Mouse (Mus musculus): ENCODE measurements around the gene Med27. TPM values are rescaled to one million over a fixed set of nuclear protein-coding genes. Genes with fewer than 3 reads are reported as not detected.

The Med27 gene
- total RNA-seq, 2 experiments from 2014 or later, result 43.4 to 48.7 TPM

DNA sequence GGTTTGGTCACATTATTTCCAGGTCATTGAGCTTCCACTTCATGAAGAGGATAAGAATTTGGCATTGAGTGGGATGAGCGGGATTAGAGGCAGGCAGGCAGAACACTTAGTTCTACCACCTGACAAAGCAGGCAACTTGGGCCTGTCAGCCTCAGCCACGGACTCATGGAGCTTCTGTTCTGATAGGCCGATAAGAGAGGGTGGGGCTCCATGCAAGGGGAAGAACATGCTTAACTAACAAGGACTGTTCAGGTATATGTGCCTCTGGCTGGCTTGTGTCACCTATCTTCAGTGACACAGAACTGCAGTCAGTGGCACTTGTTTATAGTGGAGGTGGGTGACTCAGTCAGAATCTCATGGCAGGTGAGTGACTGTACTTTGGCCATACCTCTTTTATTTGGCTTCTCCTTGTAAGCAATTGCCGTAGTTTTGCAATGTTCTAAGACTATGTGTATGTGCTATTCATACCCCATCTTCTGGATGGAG, 126.4 kb downstream of the Med27 start:
- no peak for DNase-seq

DNA sequence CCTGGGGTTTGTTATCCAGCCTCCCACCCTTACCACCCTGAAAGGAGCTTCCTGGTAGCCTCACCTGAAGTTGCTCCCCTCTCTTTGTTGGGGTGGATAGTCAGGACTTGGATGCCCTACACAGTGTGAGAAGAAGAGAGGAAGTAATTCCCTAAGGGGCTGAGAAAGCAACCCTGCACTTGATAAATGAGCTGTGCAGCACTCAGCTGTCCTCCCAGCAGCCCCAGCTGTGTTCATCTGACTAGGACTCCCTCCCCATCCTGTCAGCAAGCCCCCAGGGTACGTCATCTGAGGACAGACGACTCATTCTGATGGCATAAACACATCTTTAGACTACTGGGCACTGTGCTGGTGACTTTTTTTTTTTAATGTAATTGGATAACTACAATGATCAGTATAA, 127.3 kb downstream of the Med27 start:
- DNase-seq, result no peak

DNA sequence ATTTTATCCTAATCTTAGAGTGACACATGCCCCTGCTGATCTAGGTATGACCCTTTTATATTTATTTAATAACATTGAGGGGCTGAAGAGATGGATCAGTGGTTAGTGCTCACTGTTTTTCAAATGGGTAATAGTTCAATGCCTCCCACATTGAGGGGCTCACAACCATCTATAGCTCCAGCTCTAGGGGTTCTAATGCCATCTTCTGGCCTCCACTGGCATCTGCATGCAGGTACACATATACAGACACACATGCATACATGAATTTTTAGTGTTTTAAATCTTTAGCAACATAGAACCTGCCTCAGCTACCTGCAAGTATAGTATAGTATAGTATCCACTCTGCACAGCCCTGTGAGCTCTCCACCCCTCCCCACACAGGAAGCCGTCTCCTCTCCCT, 130.1 kb downstream of the Med27 start:
- DNase-seq, result no peak

DNA sequence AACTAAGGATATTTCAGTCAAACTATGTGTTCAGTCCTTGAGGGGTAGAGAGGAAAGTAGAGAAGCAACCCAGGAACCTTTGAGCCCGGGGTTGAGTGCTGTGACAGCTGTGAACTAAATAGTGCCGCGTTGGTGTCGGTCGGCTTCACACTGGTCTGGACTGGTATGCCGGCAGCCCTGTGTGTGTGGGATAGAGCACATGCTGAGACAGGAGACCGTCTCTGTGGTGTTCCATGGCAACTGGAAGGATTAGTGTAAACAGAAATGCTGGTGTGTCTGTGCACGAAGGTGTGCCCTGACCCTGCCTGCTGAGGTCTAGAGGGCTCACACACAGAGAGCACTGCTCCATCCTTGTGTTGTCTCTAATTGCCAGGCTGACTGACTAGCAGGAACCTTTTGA, 135.2 kb downstream of the Med27 start:
- DNase-seq, result no peak

DNA sequence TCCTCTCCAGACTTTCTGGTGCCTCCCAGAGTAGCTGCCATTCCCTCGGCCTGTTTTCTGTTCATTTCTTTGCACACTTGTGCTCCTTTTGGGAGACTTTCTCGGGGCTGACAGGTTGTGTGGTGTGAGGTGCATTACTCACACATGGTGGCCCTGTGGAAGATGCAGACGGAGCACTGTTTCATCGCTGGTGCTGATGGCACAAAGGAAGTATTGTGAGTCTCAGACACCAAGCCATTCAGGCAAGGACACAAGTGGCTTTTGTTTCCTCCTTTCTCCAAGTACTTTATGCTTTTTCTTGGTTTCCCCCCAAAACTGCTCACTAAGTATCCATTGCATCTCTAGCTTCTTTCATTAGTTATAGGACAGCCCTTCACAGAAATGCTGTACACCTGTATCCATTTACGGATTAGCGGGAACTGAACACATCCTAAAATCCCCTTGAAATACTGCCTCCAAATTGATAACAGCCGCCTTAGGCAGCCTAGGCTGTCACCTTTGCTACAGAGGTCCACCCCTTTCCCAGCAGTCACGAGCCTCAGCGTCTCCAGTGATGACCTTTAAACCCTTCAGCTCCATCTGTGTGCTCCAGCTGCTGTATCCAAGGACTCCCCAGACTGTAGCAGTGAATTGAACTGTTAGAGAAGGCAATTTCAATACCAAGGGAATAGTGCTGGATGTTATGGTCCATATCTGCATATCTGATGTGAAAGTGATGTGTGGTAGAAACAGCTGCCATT, 136.5 kb downstream of the Med27 start:
- no peak for DNase-seq

DNA sequence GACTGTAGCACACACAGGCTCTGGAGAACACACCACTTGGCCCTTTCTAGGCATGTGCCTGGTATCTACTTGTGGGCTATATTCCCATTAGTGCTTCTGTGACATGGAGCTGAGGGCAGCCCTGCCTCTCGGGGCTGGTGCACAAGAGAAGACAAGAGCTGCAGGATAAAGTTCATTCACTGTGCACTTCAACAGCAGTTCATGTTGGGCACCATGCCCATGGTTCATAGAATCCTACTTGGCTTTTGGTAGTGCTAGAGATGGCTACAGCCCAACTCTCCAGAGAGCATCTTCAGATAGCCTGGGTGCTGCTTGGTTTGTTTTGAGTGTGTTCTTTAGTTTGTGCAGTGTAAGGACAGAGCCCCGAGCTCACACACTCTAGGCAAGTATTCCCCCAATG, 138.9 kb downstream of the Med27 start:
- no peak for DNase-seq

DNA sequence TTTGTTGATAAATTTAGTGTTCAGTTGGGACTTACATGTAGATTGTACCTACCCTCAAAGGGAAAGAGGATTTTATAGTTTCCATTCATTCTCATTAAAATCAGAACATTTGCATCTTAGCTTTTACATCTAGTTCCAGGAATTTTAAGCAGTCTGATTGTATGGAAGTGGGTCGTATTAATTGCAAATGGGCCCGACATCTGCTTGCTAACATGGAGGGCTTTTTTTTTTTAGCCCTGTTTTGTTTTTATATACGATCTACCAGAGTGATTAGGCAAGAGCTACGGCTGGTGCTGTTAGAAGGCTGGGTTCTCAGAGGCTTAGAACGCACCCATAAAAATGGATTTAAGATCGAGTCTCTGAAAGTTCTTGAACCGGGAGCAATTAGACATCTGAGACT, 139.9 kb downstream of the Med27 start:
- no peak for DNase-seq

DNA sequence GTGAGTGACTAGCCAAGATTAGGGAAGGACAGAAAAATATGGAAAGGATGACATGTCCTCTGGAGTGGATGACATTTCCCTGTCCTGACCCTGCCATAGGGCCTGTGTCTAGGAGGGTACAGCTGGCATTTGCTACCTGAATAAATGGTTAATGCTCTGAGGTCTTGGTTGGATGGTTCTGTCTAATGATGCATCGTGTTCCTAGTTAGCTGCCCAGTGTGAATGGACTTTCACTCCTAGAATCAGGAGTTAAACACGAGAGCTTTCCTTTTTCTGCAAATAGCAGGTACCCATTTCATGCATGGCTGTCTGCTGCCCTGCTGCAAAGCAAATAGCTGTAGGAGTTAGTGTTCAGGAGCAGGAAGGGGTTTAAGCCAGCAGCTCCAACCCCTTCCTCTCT, 141.0 kb downstream of the Med27 start:
- DNase-seq, result no peak

DNA sequence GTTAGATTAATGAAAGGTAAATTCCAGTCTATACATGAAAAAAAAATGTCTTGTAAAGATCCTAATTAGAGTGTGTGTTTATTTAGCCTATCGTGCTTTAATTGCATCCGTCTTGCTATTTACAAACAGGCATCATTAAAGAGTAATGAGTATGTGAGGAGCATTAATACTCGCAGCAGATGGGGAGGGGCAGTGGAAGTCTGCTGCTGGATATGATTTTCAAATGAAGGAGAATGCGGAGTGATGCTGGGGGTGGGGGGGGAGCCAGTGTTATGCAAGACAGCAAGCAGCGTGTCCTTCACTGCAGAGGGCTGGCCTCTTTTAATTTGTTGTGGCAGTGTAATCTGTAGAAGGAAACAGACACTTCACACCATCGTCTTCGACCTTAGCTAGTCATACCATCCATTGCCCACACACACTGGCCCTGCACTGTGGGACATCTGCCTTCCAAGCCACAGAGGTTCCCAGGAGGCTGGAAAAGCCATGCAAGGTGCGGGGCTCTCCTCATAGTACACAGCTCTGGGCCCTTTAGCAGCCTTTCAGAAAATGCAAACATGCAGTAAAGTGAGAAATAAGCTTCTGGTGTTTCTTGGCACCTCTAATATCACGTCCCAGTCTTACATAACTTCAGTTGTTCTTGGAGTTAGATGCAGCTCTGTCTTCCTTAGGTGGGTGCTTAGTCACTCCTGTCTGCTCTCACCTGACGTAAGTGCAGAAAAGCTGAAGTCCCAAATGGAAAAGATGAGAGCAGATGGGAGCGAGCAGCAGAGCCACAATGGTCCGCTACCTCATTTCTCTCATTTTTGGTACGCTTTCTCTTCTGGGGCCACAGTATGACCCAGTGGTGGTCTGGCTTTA, 142.0 kb downstream of the Med27 start:
- DNase-seq, result no peak

DNA sequence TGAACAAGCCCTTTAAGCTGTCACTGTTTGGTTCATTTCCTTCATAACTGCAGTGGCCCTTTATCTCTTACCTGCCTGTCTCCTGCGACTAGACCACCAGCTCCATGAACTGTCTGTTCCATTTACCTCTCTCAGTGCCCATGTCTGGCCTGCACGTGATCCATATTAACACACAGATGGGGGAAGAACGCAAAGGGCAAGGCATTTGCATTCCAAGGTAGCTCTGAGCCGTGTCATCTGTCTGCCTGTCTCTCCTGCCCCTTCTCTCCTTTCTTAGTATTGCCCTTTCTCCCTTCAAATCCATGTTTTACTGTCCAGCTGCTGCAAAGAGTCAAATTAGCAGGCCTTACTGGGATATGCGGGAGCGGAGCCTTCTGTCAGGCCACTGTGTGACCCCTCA, 145.0 kb downstream of the Med27 start:
- no peak for DNase-seq

DNA sequence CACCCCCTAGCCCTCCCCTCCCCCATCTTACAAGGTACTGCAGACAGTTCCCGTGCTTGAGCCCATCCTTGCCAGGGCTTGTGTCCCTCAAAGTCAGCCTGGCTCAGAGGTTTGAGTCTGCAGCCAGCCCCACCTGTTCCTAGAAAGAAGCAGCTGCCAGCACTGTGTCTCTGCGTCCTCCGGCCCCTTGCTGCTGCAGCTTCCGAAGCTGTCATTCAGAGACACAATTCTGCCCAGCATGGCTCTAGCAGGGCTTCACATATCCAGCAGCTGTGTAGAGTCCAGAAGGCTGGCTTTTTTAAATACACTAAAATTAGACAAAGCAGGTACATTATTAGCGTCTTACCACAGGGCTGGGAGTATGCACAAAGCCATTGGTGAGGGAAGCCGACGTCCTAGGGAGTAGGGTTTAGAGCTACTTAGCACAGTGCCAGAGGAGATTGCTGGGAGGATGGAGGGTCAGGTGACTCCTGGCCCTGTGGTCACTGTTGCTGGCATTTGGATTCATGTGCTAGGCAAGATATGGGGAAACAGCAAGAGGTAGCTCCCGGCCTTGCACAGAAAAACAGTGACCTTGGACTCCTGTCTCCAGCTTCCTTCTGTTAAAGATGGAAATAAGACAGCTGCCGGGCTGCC, 146.9 kb downstream of the Med27 start:
- DNase-seq, result no peak

DNA sequence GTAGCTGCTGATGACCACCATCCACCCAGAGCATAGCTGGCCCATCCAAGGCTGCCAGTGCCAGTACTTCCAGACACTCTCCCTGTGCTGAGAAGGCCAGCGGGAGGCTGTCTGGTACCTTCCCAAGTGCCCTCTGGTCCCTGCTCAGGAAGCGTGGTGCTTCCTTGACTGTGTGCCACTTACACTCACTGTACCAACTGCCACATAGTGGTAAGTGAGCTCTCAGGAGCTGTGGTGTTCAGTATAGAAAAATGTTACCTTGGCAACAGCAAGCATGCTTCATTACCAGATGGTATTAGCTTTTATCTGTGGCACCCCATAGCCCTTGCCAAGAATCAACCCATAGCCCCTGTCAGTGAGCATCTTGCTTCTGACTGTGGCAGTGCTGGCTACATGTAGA, 148.7 kb downstream of the Med27 start:
- DNase-seq, result peak; percentile 35 to 40

DNA sequence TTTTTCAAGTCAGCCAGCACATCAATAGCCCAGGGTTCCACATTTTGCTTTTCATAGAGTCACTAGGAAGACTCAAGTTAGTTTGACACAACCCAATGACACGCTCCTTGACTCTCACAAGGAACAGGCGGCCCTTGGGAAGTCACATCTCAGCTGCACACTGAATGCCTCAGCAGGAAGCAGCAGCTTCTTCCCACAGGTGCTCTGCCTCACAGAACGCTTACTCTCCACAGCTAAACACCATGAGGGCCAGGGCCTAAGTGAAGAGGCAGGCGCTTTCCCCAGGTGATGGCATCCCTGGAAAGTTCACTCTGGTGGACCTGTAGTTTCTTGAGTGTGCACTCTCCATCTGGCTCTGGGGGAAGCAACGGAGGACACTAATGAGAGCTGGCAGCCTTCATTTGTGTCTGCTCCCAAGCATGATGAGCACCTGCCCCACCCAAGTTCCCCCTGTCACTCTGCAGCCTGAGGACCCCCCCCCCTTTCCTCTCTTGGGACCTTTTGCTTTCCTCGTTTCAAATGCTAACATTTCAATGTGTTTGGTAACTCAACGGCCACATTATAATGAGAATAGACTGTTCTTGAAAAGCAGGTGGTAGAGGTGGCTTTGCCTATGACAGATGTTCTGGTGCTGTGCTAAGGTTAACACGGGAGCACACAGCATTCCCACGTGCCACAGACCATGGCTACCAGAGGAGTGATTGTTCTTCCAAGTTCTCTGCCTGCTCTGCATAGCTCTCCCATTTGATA, 154.2 kb downstream of the Med27 start:
- DNase-seq, result no peak

DNA sequence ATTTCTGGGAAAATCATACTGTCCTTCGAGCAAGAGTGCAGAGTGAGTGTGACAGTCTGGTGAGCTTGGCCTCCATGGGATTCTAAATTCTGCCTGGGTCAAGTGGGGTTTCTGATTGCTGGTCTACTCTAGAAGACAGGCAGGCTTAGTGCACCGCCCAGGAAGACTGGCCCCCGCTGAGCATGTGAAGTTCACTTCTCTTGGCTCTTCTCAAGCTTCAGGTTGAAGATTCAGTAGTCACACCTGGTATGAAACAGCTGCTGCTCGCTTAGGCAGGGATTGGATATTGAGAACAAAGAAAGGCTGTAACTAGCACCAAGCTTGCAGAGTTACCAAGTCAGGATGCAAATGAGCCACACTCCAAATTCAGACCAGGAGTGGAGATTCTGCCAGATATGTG, 154.8 kb downstream of the Med27 start:
- no peak for DNase-seq

DNA sequence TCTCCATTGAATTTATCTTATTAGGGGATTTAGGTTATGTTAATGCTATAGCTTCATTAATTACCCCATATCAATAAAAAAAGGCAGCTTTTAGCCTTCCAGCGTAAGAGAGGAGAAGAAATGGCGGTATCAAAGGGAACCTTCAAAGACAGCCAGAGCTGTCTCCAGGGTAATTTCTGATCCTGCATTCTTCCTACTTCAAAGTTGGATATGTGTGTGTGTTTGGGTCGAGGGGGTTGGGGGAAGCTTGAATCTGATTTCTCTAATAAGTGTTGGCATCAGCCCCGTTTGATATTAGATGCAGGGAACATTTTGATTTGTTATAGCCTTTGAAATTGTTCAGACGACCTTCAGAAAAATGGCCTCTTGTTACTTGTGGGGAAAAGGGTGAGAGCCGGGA, 158.2 kb downstream of the Med27 start:
- DNase-seq, result no peak

DNA sequence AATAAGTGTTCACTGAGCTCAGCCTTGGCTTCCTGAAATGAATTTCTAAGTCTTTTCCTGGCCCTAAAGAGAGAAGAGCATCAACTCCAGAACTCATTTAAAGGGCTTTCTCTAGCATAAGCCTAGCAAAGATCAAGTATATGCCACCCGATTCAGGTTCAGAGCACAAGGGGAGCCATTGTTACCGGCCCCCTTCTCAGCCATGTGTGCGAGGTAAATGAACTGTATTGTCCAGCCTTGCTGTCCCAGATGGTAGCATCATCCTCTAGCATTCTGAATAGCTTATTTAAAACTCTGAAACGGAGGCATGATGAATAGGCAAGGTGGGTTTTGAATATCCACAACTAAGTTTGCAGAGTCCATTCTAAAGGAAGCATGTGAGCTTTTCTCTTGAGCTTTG, 159.8 kb downstream of the Med27 start:
- no peak for DNase-seq

DNA sequence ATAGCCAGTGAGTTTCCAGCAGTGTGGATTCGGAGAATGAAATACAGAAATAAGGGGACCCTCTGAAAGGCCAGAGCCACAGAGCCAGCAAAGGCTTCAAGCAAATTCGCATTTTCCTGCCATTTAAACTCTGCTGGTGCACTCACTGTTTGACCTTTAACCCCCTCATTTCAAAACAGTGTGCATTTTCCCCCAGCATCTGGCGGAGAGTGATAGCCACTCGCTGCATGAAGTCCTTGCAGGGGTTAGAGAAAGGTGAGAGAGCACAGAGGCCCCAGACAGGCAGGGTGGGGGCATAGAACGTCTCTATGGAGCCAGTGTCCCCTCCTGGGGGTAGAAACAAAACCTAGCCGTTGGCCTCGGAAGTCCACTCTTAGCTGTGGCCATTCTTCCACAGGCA, 166.5 kb downstream of the Med27 start:
- no peak for DNase-seq

DNA sequence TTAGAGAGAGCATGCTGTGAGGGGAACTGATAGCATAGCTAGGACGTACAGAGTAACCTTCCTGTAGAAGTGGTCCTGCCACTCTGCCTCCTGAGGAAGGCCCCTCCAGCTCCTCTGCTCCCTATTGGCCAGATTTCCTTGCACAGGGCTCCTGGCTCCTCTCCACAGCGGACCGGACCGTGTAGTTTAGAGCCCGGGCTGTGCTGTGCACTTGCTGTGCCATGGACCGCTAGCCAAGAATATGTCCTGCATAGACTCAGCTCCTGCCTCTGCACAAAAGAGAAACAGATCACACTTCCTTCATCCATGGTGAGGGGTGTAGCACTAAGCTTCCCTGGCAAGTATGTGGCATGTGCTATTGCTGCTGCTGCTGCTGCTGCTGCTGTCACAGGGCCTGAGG, 168.2 kb downstream of the Med27 start:
- DNase-seq, result no peak

DNA sequence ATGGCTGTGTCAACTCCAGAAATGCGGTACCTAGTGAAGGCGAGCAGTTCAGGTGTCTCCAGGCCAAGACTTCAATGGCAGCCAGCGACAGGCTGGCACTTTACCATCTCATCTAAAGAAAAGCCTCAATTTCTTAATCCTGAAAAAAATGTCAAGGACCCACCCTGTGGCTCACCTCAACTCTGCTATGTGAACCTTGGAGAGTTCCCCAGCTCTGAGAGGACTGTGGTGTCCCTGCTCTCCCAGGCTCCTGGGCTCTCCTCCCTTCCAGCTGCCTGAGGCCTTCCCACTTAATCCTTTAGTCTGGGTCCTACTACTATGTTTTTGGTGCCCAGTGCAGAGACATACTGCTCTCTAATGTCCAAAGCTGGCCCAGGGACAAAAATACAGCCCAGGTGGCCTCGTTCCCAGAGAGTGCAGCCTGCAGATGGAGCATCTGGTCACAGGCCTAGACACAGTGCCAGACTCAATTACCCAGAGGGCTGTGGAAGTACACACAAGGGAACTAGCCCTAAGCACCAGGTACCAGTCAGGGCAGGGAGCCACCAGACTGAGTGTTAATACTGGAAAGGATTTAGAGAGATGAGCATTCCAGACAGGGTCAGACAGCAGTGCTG, 169.3 kb downstream of the Med27 start:
- DNase-seq, result no peak

DNA sequence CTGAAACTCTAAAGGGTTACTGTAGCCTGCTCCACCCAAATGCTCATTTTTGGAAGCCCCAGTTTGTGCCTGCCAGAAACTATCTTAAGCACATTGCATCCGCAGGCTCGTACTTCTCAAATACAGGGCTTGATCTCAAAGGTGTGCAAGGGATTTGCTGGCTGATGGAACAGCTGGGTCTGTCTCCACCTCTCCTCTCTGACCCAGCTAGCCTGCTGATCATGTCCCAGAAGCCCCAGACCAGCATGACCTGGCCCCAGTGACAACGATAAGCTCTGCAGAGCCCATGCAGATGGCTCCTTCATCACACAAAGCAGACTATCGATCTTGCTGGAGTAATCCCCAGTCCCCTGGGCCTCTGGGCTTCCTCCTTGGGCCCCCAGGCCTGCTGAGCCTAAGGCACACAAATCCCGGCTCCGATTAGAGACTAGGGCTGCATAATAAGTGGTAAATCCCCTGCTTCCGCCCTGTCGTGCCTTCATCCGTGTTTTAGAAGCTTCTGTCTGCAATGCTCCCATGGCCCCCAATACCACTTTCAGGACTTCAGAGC, 170.1 kb downstream of the Med27 start:
- DNase-seq, result no peak

DNA sequence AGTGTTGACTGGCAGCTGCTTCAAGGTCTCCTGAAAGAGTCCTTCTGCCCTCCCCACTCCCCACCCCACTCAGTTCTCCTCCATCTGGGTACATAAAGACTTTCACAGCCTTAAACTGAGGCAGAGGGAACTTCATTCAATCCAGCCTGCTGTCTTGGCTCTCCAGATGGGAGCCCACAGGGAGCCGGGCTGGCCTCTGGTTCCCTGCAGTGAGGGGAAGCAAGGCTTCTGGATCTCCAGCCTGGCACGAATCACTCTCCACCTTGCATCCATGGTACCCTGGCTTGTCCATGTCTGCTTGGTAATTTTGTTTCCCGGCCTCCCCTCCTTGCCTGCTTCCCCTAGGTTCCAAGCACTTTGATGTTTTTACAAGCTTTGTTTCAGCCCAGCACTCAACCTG, 172.8 kb downstream of the Med27 start:
- DNase-seq, result no peak

DNA sequence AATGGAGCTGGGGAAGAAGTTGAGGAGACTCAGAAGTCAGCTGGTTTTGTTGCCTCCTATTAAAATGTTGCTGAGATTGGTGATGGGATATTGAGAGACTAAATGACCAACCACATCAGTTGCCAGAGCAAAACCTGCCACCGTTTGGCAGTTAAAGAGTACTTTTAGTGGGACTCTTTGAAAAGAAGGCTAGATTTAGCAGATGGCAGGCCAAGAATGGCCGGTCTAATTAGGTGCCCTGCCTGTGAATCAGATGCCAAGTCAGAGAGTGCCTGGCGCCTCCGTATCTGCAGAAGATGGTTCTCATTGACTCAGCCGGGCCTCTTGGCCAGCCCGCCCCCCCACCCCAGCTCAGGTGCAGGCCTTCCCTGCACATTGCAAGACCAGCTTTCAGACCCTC, 173.6 kb downstream of the Med27 start:
- DNase-seq, result no peak

Data from layer of hippocampus, postnatal 36 days (tissue).